Mouse (Mus musculus) forebrain, embryonic 10.5 days (tissue): Measurements from ENCODE around the gene Gm5475. TPM values are rescaled to one million over a fixed set of nuclear protein-coding genes. Genes with fewer than 3 reads are reported as not detected.

Experiments used
- DNase-seq: peaks from one replicate; pipeline ENCODE4 v3.0.0-alpha.2; 2017; ENCODE audit warnings: low spot score; ENCODE audit errors: extremely low spot score
- H3K27ac ChIP-seq: fragments of 300-500 bp; sonication (generic); 2 replicates; pipeline ENCODE4 v1.5.1; 2016; ENCODE audit warnings: mild to moderate bottlenecking
- H3K27me3 ChIP-seq: fragments of 300-500 bp; sonication (generic); 2 replicates; pipeline ENCODE4 v1.6.1; 2016; ENCODE audit warnings: mild to moderate bottlenecking; ENCODE audit not compliant: poor library complexity, severe bottlenecking
- H3K36me3 ChIP-seq: fragments of 300-500 bp; sonication (generic); replicated peaks from 2 replicates; pipeline ENCODE4 v1.6.1; 2016; ENCODE audit warnings: mild to moderate bottlenecking, moderate library complexity
- H3K4me1 ChIP-seq: fragments of 300-500 bp; sonication (generic); 2 replicates; pipeline ENCODE4 v1.6.1; 2016
- H3K4me3 ChIP-seq: fragments of 300-500 bp; sonication (generic); 2 replicates; pipeline ENCODE4 v1.5.1; 2016; ENCODE audit warnings: mild to moderate bottlenecking, moderate library complexity
- H3K9me3 ChIP-seq: fragments of 300-500 bp; sonication (generic); 2 replicates; pipeline ENCODE4 v1.6.1; 2016; ENCODE audit warnings: mild to moderate bottlenecking, moderate library complexity
- WGBS: fragments of 180-500 bp; shearing (Covaris S2); methylation state at CpG from one replicate; pipeline ENCODE4 v1.1.7; 2016; 5-methylcytosine and 5-hydroxymethylcytosine counted together
- polyA plus RNA-seq: library from polyadenylated mRNA; unstranded; fragments of >200 nt; fragmentation: Nextera tagmentation; extraction: Ambion mirVana; gene quantifications from 2 replicates; pipeline ENCODE4 v1.2.1, GENCODE M21; 2016

Gene Gm5475
- polyA plus RNA-seq, 1 experiment from 2014 or later, result 0.05 TPM

DNA sequence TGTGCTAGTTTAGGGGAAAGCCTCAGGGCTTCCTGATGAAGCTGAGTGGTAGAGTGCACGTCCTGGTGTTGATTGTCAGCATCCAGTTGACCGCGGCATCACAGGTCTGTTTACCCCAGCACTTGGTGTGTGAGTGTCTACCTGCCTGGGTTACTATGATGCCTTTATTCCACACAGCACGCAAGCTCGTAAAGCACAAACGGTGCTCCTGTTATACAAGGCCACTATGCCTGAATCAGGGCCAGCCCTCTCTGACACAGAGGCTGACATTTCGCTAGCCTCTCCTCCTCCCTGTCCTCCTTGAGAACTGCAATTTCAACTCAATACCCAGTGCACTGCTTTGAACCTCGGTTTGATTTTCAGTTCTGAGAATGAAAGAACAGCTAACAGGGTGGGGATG is 2.6 kb upstream of the Gm5475 start:
- peaks cover 51% of the 10 kb centered on the region for H3K4me1 ChIP-seq
- H3K27me3 ChIP-seq, result peaks cover 12% of the 10 kb centered on the region
- H3K4me3 ChIP-seq, result no peak overlapping the region
- WGBS, result 82% methylated on average over 8 of the region's 8 CpGs
- peak overlapping the region; percentile 49 for H3K27ac ChIP-seq
- no peaks in the 10 kb centered on the region for H3K36me3 ChIP-seq
- no peak for DNase-seq
- no peaks in the 10 kb centered on the region for H3K9me3 ChIP-seq

DNA sequence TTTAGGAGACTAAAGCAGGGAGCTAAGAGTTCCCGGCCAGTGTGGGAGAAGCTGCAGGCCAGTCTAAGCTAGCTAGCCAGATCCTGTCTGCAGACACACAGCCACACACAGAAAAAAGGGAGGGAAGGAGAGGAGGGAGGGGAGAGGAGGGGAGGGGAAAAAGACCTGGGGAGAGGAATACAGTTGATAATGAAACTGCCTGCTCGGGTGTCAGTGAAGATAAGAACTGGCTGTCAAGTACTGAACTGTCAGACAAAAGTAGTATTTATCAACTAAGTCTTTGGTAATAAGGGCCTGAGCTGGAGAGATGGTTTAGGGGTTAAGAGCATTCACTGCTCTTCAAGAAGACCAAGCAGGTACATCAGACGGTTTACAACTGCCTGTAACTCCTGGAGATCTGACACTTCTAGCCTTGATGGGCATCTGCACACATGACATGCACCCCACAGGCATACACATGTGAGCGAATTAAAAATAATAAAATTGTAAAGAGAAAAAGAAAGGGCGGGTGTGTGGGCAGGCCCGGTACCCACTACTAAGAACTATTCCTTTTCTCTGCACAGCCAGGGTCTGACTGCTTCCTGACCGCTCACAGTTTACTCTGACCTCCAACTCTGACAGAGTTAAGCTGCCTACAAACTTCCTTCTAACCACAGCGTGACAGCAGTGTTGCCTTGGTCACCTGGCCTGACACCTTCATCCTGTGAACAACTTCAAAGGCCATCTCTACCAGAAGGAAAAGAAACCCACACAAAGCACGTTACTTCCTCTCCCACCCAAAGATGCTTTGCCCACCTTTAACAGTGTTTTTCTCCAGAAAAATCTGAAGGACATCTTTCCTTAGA is 1.8 kb upstream of the Gm5475 start:
- Histone ChIP-seq H3K4me1 (peaks cover 57% of the 10 kb centered on the region), H3K27me3 (peaks cover 20% of the 10 kb centered on the region), H3K4me3 (no peak overlapping the region), H3K36me3 (no peaks in the 10 kb centered on the region), H3K27ac (peak overlapping the region; percentile 49), H3K9me3 (no peaks in the 10 kb centered on the region)
- DNase-seq, result no peak
- 77% methylated on average over 9 of the region's 9 CpGs for WGBS

DNA sequence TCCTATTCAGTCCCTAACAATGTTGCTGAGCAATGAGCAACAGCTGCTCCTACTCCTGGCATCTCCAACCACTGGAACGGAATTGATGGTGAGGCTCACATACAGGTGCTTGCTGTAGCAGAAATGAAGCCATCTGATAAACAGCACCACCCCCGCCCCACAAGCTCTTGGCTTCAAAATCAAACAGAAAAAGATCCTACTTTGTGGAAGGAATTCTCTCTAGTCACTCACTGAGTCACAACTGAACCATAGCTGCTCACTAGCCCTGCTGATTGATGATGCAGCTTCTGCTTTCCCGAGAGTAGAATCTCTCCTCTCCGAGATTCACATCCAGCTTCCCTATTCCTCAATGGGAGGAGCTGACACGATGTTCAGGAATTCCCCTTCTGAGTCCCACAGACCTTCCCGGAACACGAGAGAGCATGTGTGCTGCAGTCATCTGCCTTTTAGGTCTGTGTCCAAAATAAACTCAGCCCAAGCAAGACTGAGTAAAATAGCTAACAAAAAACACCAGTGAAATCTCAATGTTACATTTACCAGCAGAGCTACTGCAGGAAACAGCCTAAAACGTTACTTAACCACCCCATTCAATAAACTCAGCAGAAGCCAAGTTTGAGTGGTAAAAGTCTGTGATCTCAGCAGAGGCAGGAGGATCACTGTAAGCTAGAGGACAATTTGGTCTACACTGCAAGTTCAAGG is 739 bp upstream of the Gm5475 start:
- Histone ChIP-seq H3K9me3 (no peaks in the 10 kb centered on the region), H3K4me1 (peaks cover 57% of the 10 kb centered on the region), H3K27ac (peak overlapping the region; percentile 13; the same call in 1 of the 2 replicates), H3K36me3 (no peaks in the 10 kb centered on the region), H3K4me3 (peak overlapping the region; percentile 99), H3K27me3 (peaks cover 31% of the 10 kb centered on the region)
- WGBS, result 60% methylated on average over 8 of the region's 8 CpGs
- no peak for DNase-seq

DNA sequence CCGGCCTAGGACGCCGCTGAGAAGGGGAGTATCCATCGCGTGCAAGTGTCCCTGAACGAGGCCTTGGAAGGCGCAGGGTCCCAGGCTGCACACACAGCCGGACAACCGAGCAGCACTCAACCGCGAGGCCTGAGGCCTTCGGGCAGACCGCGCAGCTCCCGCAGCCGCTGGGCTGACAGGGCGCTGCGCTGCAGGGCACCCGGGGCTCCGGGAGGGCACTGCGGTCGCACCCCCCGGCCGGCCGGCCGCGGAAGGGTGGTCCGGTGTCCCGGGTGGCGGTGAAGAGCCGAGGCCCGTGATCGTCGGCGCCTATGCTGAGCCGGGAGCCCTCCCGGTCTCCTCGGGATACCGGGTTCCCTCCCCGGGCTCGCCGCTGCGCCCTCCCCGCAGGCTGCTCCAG is 529 bp downstream of the Gm5475 start:
- Histone ChIP-seq H3K27me3 (peaks cover 35% of the 10 kb centered on the region), H3K4me1 (peaks cover 57% of the 10 kb centered on the region), H3K27ac (peak overlapping the region; percentile 92), H3K36me3 (no peaks in the 10 kb centered on the region), H3K4me3 (peak overlapping the region; percentile 99), H3K9me3 (no peaks in the 10 kb centered on the region)
- DNase-seq, result peak; percentile 51
- WGBS, result under 1% methylated on average over 44 of the region's 44 CpGs

DNA sequence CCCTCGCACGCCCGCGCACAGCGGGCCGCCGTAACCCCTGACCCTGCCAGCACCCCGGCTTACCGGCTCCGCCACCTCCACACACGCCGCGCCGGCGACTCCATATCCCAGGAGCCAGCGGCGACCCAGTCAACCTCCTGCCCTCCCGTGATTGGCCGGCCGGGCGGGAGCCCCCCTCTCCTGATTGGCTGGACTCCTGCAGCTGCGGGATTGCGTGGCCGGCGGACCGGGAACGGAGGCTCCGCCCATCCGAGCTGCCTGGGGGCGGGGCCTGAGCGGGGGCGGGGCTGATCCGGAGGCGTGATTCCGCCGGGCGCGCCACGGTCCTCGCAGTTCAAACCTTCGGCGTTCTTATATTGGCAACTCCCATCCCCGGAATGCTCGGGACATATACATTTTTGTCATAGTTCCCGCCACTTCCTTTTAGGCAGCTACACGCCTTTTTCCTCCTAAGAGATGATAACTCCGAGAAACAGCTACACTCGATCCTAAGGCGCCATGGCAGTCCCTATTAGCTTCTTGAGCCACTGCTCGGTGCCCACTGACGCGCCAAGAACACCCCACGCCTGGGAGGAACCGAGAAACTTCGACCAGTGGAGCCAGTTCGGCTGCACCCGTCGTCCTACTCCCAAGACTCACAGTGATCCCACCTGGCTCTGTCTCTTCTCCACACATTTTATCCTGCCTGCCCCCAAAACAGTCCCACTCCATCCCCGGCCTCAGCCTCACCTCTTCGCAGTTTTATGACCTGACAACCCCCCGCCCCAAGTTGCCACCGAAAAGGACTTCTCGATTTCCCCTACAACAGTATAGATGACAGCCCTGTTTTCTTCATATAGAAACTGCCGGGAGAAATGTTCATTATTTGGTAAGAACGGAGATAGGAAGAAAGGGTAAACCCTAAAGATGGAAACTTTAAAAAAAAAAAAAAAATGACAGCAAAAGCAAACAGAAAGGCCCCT is 1.2 kb downstream of the Gm5475 start:
- H3K27me3 ChIP-seq, result peaks cover 35% of the 10 kb centered on the region
- no peaks in the 10 kb centered on the region for H3K9me3 ChIP-seq
- H3K27ac ChIP-seq, result peak overlapping the region; percentile 92
- peak overlapping the region; percentile 99 for H3K4me3 ChIP-seq
- 1% methylated on average over 65 of the region's 65 CpGs for WGBS
- H3K4me1 ChIP-seq, result peaks cover 53% of the 10 kb centered on the region
- H3K36me3 ChIP-seq, result no peaks in the 10 kb centered on the region
- peak; percentile 97 for DNase-seq

DNA sequence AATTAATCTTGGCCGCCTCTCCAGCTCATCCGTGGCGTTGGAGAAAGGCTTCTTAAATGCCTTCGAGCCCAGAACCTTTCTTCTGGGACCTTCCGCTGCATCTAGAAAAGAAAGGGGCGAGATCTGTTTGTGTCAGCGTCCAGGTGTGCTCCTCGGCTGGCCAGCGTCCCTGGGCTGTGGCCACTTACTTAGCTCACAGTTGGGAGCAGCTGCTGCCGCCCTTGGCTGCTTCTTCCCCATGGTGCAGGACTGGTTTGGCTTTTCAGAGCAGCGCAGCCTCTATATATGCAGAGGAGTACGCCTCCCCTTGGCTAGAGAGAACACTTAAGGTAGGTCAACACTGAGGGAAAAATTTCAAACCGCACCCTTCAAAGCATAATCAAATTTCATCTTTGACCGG is 2.0 kb downstream of the Gm5475 start:
- H3K4me3 ChIP-seq, result peak overlapping the region; percentile 99
- H3K36me3 ChIP-seq, result no peaks in the 10 kb centered on the region
- peaks cover 35% of the 10 kb centered on the region for H3K27me3 ChIP-seq
- 0 out of 2 replicates have a peak overlapping the region, but pooled peaks have one; percentile 11 for H3K27ac ChIP-seq
- peaks cover 52% of the 10 kb centered on the region for H3K4me1 ChIP-seq
- DNase-seq, result peak; percentile 36
- 3% methylated on average over 14 of the region's 14 CpGs for WGBS
- no peaks in the 10 kb centered on the region for H3K9me3 ChIP-seq

DNA sequence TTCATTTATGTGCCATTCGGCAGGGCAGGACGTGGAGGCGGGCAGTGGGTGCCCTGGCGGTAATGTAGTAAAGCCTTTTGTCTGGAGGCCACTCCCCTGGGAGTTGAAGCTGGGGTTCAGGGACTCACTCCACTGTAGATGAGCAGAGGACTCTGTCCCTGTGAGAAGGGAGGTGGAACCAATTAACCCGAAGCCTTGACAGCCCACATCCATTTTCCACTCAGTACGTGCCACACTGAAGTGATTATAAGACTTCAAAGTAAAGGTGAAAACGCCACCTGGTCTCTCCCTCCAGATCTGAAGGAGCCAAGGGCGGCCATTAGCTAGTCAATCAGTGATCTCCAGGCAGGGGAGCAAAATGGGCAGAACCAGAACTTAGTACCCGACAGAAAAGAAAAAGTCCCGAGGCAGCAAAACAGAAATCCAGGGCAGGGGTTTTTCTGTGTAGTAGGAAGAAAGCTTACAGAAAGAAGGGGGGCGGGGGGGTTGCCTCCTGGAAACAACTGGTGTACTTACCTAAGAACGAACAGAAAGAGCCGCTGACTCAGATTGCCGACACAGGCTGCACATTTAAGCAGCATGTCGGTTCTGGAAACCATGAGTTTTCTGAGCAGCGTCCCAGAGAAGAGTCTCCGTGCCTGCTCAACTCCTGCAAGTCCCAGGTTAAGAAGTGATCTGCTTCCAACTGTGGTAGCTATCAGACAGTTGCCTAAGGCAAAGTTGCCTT is 2.6 kb downstream of the Gm5475 start, which contains the start of gene Slc11a2:
Gene Slc11a2 (minus strand): TSS at position 677 of the 727 bp plus-strand sequence.
- no peak for DNase-seq
- H3K27me3 ChIP-seq, result peaks cover 35% of the 10 kb centered on the region
- peaks cover 47% of the 10 kb centered on the region for H3K4me1 ChIP-seq
- no peaks in the 10 kb centered on the region for H3K9me3 ChIP-seq
- no peaks in the 10 kb centered on the region for H3K36me3 ChIP-seq
- 30% methylated on average over 17 of the region's 17 CpGs for WGBS
- H3K27ac ChIP-seq, result 0 out of 2 replicates have a peak within 1 kb of the TSS, but pooled peaks have one; percentile 11
- peak within 1 kb of the TSS; percentile 99 for H3K4me3 ChIP-seq

DNA sequence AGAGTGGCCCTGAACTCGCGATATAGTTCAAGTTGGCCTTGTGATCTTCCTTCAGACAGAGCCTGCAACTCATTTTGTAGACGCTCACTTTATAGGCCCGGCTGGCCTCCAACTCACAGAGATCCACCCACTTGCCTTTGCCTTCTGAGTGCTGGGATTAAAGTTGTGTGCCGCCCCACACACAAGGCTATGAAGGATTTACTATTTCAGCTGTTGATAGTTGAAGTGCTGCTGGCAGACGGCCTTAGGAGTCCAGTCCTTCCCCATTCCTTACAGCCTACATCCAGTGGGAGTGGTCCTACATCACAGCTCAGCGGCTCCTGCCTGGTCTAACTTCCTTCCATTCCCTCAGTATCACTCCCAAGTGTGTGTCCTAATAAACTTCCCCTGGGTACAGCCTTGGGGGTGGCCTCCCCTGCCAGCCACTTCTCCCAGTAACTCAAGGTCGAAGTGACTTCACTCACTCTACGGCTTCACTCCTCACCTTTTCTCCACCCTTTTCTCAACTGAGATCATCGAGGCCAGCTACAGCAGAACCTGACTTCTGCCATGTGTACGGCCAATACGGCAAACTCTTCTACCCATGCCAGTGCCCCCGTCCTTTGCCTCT is 6.5 kb downstream of the Gm5475 start:
- 88% methylated on average over 13 of the region's 13 CpGs for WGBS
- Histone ChIP-seq H3K36me3 (no peaks in the 10 kb centered on the region), H3K27ac (no peak overlapping the region), H3K27me3 (peaks cover 32% of the 10 kb centered on the region), H3K4me1 (peaks cover 15% of the 10 kb centered on the region), H3K4me3 (no peak overlapping the region), H3K9me3 (no peaks in the 10 kb centered on the region)
- DNase-seq, result no peak

DNA sequence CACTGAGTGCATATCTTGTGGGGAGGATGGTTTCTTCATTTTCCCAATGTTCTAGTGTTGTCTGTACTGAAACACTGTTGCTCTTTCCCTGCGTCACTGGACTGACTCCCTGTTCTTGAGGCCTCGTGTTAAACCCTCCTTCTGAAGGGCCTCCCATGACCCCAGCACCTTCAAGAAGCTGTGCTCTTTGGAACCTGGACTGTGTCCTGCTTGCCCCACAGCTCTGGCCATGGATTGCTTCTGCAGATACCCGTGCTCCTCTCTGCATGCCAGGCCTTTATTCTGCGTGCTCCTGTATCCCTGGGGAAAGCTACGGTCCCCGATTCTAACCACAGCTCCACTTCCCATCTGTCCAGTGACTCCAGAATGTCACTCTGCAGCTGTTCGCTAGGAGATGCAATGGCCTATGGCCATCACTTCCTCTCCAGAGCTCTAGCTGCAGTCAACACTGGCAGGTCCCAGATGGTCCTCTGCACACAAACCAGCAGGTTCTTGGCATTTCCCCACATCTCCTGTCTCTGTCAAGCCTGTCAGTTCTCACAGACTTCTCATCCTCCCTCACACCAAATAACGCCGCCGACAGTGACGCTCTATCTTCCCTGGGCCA is 8.1 kb downstream of the Gm5475 start:
- H3K27me3 ChIP-seq, result peaks cover 16% of the 10 kb centered on the region
- H3K36me3 ChIP-seq, result no peaks in the 10 kb centered on the region
- no peak overlapping the region for H3K27ac ChIP-seq
- H3K9me3 ChIP-seq, result no peaks in the 10 kb centered on the region
- no peak overlapping the region for H3K4me3 ChIP-seq
- 86% methylated on average over 11 of the region's 11 CpGs for WGBS
- no peaks in the 10 kb centered on the region for H3K4me1 ChIP-seq
- DNase-seq, result no peak

DNA sequence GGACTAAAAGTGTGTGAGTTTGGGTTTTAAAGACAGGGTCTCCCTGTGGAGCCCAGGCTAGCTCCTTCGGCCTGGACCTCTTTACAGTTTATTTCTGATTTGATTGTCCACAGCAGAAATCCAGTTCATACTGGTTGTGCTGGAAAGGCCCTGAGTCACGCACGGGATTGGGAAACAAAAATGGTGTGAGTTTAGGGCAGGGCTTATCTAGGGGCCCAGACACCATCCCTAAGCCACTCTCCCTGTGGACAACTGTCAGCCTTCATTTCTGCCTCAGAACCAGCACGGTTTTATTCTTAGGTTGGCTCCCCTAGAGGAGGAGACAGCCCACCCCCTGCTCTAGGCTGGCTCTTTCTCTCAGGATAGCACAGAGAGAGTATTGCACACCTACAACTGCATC is 11.3 kb downstream of the Gm5475 start:
- Histone ChIP-seq H3K9me3 (no peaks in the 10 kb centered on the region), H3K4me1 (no peaks in the 10 kb centered on the region), H3K4me3 (no peak overlapping the region), H3K27ac (no peak overlapping the region), H3K36me3 (no peaks in the 10 kb centered on the region), H3K27me3 (no peaks in the 10 kb centered on the region)
- no peak for DNase-seq
- 68% methylated on average over 4 of the region's 4 CpGs for WGBS

DNA sequence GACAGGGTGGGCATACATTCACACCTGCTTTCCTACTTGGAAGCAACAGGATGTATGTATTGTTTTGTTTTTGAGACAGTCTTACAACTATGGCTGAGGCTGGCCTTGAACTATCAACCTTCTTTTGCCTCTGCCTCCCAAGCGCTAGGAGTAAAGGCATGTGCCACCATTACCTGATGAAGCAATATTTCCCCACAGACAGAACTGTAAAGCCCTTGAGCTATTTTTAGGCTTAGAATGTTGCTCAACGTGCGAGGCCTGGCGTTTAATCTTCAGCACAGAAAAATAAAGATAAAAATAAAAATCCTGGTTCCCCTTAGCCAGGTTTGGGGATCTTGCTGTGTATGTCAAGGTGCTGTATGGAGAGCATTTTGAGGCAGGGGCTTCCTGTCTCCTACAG is 14.2 kb downstream of the Gm5475 start:
- Histone ChIP-seq H3K36me3 (no peaks in the 10 kb centered on the region), H3K4me3 (no peak overlapping the region), H3K27me3 (no peaks in the 10 kb centered on the region), H3K9me3 (no peaks in the 10 kb centered on the region), H3K4me1 (no peaks in the 10 kb centered on the region), H3K27ac (no peak overlapping the region)
- DNase-seq, result no peak
- 89% methylated on average over 4 of the region's 4 CpGs for WGBS
